Mouse (Mus musculus) lung, adult 2 months (tissue): Measurements from ENCODE around the gene Car11.

Source experiments
- CTCF ChIP-seq: fragments of 200-500 bp; IDR thresholded peaks from 2 replicates; pipeline ENCODE4 v1.5.1; 2011; ENCODE audit warnings: mild to moderate bottlenecking, low read length, control low read depth; ENCODE audit not compliant: insufficient read depth
- POLR2A ChIP-seq: fragments of 200-500 bp; IDR thresholded peaks from 2 replicates; pipeline ENCODE4 v1.6.1; 2011; ENCODE audit warnings: low read depth, mild to moderate bottlenecking, control low read depth, low read length, borderline replicate concordance; ENCODE audit errors: extremely low read depth

GRCm38 (mm10) chr7:45702809-45703520, 3.3 kb downstream of the Car11 start:
- TF ChIP-seq CTCF (no peak), POLR2A (no peak)
